Mouse (Mus musculus) mouse embryonic stem cell (cell line): Measurements from ENCODE around the gene Fam227a.
"Not testable (repeated sequence)": the region's sequence is repeated elsewhere in the genome, so short reads cannot be mapped to it uniquely, and the experiment has no call there.

Source experiments
- in situ Hi-C, 2 experiments: fragments of 300-500 bp; cut with MboI; formaldehyde crosslinking; loops; 1 replicate in 1 of 2; 3 replicates in 1 of 2; pipeline ENCODE4 v1.14.3; 2019 to 2020; ENCODE audit warnings: low sequenced_read_pairs in 2 of 2, low pct_unique_long_range_greater_than_20kb in 1 of 2, mixed read lengths in 1 of 2; ENCODE audit not compliant: unreplicated experiment in 1 of 2

Gene Fam227a

GRCm38 (mm10) chr15:79686046-79686869 lies 27.5 kb upstream of the Fam227a start:
- in situ Hi-C loops: no loop called here

GRCm38 (mm10) chr15:79685141-79685641 lies 26.4 kb upstream of the Fam227a start:
- in situ Hi-C loops: no loop called here

GRCm38 (mm10) chr15:79684616-79685015 lies 25.9 kb upstream of the Fam227a start:
- in situ Hi-C loops: no loop called here

GRCm38 (mm10) chr15:79683707-79684465 lies 25.1 kb upstream of the Fam227a start:
- in situ Hi-C loops: no loop called here

GRCm38 (mm10) chr15:79683146-79683545 lies 24.4 kb upstream of the Fam227a start:
- in situ Hi-C loops: no loop called here

- in situ Hi-C loops: no loop called here
These were observed 23.2 kb upstream of the Fam227a start for GRCm38 (mm10) chr15:79681973-79682372.

- in situ Hi-C loops: no loop called here
These were observed 19.2 kb upstream of the Fam227a start for GRCm38 (mm10) chr15:79677936-79678335.

GRCm38 (mm10) chr15:79671828-79672348 lies 13.1 kb upstream of the Fam227a start:
- in situ Hi-C loops: not testable (repeated sequence)

GRCm38 (mm10) chr15:79670972-79671299 lies 12.2 kb upstream of the Fam227a start:
- in situ Hi-C loops: no loop called here

- in situ Hi-C loops: no loop called here
These were observed 11.7 kb upstream of the Fam227a start, which contains the start of gene Tomm22 for GRCm38 (mm10) chr15:79670249-79670971. Gene Tomm22 (plus strand): TSS chr15:79670861.

- in situ Hi-C loops: no loop called here
These were observed 10.4 kb upstream of the Fam227a start for GRCm38 (mm10) chr15:79669195-79669594.

GRCm38 (mm10) chr15:79664666-79665065 lies 5.9 kb upstream of the Fam227a start:
- in situ Hi-C loops: no loop called here

GRCm38 (mm10) chr15:79661852-79662251 lies 3.1 kb upstream of the Fam227a start:
- in situ Hi-C loops: no loop called here

- in situ Hi-C loops: no loop called here
These were observed 772 bp downstream of the Fam227a start for GRCm38 (mm10) chr15:79657837-79658530.

GRCm38 (mm10) chr15:79656451-79656850 lies 2.3 kb downstream of the Fam227a start:
- in situ Hi-C loops: no loop called here

GRCm38 (mm10) chr15:79651481-79651880 lies 7.3 kb downstream of the Fam227a start:
- in situ Hi-C loops: no loop called here

GRCm38 (mm10) chr15:79650569-79650968 lies 8.2 kb downstream of the Fam227a start:
- in situ Hi-C loops: no loop called here

- in situ Hi-C loops: loop anchor here in 1 of 2 experiments (10.0 to 25.0 kb wide), 2 partner anchors 163 to 411 kb away; partner anchors contain the start of genes Gm49486 and Pick1
These were observed 10.6 kb downstream of the Fam227a start for GRCm38 (mm10) chr15:79648130-79648529.
